Mouse (Mus musculus) liver, embryonic 11.5 days (tissue): ENCODE data around the gene Wbp2. TPM values are rescaled to one million over a fixed set of nuclear protein-coding genes. Genes with fewer than 3 reads are reported as not detected.

Source experiments
- ATAC-seq: fragments of 200-750 bp; cut with Nextera tagmentation; replicated peaks from 2 replicates; pipeline ENCODE4 v1.8.0; 2017; ENCODE audit warnings: moderate number of reproducible peaks, mild to moderate bottlenecking, moderate TSS enrichment, moderate library complexity; ENCODE audit not compliant: low FRiP score
- DNase-seq: peaks from one replicate; pipeline ENCODE4 v3.0.0-alpha.2; 2017; ENCODE audit warnings: low spot score
- H3K27ac ChIP-seq: fragments of 300-500 bp; sonication (generic); 2 replicates; pipeline ENCODE4 v1.5.1; 2014; ENCODE audit warnings: mild to moderate bottlenecking, low read depth, low read length, control low read depth
- H3K27me3 ChIP-seq: fragments of 300-500 bp; sonication (generic); replicated peaks from 2 replicates; pipeline ENCODE4 v1.6.1; 2014; ENCODE audit warnings: low read length, mixed read lengths; ENCODE audit not compliant: control insufficient read depth, insufficient read depth
- H3K36me3 ChIP-seq: fragments of 300-500 bp; sonication (generic); 2 replicates; pipeline ENCODE4 v1.6.1; 2014; ENCODE audit warnings: mild to moderate bottlenecking, low read length, moderate library complexity, mixed read lengths; ENCODE audit not compliant: control insufficient read depth, insufficient read depth
- H3K4me1 ChIP-seq: fragments of 300-500 bp; sonication (generic); replicated peaks from 2 replicates; pipeline ENCODE4 v1.6.1; 2014; ENCODE audit warnings: low read length, mixed read lengths; ENCODE audit not compliant: control insufficient read depth, insufficient read depth
- H3K4me2 ChIP-seq: fragments of 300-500 bp; sonication (generic); 2 replicates; pipeline ENCODE4 v1.6.1; 2014; ENCODE audit warnings: mild to moderate bottlenecking, control low read depth, moderate library complexity
- H3K4me3 ChIP-seq: fragments of 300-500 bp; sonication (generic); 2 replicates; pipeline ENCODE4 v1.5.1; 2014; ENCODE audit warnings: low read depth, low read length, control low read depth
- H3K9ac ChIP-seq: fragments of 300-500 bp; sonication (generic); 2 replicates; pipeline ENCODE4 v1.6.1; 2014; ENCODE audit warnings: low read depth, low read length, control low read depth
- H3K9me3 ChIP-seq: fragments of 300-500 bp; sonication (generic); 2 replicates; pipeline ENCODE4 v1.6.1; 2016; ENCODE audit warnings: low read length, inconsistent platforms, mixed read lengths; ENCODE audit not compliant: control insufficient read depth
- WGBS: fragments of 180-500 bp; shearing (Covaris S2); extraction: QIAGEN DNeasy Blood & Tissue Kit; methylation state at CpG from one replicate; pipeline ENCODE4 v1.1.7; 2014; 5-methylcytosine and 5-hydroxymethylcytosine counted together
- polyA plus RNA-seq: library from polyadenylated mRNA; unstranded; fragments of >200 nt; fragmentation: Nextera tagmentation; extraction: Ambion mirVana; gene quantifications from 2 replicates; pipeline ENCODE4 v1.2.1, GENCODE M21; 2014

Gene Wbp2
- polyA plus RNA-seq, 1 experiment from 2014 or later, result 105 TPM

DNA sequence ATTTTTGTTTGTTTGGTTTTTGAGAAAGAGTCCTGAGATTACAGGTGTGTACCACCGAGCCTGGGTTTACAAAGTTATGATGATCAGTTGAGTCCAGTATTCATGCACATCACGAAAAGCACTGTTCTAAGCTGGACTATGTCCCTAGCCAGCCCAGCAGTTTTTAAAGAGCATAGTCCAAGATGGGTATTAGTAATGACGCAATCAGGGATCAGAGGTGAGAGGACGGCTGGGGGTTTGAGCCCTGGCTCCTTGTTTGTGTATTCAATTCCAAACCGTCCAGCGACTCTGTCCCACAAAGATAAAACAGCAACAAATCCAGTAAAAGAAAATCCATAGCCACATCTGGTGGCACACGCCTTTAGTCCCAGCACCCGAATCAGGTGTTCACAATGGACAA is 1.4 kb upstream of the Wbp2 start:
- Histone ChIP-seq H3K4me2 (peak overlapping the region; percentile 73), H3K36me3 (peaks cover 8% of the 10 kb centered on the region), H3K27me3 (no peaks in the 10 kb centered on the region), H3K9ac (no peak overlapping the region), H3K4me3 (no peak overlapping the region), H3K4me1 (peaks cover 38% of the 10 kb centered on the region), H3K27ac (peak overlapping the region; percentile 81; the same call in 1 of the 2 replicates), H3K9me3 (no peaks in the 10 kb centered on the region)
- DNase-seq, result no peak
- ATAC-seq, result no peak
- 60% methylated on average over 8 of the region's 8 CpGs for WGBS

DNA sequence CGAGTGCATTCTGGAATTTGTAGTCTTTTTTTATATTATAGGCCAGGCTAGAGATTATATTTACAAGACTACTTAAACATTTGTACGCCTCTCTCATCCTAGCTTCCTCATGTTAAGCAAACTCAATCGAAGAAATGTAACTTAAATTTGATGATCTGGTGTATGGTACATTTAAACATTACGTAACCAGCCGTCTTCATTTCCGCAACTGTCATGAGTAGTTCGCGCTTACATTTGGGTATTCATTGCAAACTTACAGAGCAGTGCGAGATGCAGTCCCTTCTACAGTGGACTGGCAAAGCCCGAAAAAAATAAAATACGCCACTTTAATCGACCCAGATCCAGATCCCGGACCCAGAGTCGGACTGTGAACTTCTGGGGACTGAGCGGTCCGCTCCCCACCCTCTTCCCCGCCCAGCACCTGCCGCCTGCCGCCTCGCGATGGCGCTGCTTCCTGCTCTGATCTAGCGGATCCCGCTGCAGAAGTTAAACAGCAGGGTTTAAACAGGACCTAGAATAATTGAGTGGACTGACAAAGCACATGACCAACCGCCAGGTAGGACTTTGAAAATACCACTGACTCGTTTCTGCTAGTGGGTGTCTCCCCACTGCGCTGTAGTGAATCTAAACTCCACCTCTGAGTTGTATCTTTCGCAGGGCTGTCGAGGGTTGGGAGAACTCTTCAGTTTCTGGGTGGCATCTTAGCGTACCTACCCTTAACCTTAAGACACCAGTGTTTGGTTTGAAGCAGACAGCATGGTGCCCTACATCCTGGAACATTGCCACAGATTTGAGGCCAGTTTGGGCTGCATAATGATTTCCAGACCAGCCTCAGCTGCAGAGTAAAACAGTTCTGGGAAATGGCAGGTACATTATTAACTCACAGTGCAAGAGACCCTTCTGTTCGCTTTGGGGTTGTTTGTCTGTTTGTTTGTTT is 667 bp upstream of the Wbp2 start:
- DNase-seq (peak; percentile 91), ATAC-seq (peak; percentile 74)
- H3K9ac ChIP-seq, result peak overlapping the region; percentile 79
- H3K27ac ChIP-seq, result peak overlapping the region; percentile 81
- no peaks in the 10 kb centered on the region for H3K9me3 ChIP-seq
- peak overlapping the region; percentile 61 for H3K4me3 ChIP-seq
- peak overlapping the region; percentile 73 for H3K4me2 ChIP-seq
- WGBS, result 3% methylated on average over 31 of the region's 31 CpGs
- H3K4me1 ChIP-seq, result peaks cover 38% of the 10 kb centered on the region
- no peaks in the 10 kb centered on the region for H3K27me3 ChIP-seq
- peaks cover 12% of the 10 kb centered on the region for H3K36me3 ChIP-seq

GRCm38 (mm10) chr11:116084166-116084565 is 2.6 kb downstream of the Wbp2 start:
- Histone ChIP-seq H3K9me3 (no peaks in the 10 kb centered on the region), H3K36me3 (peaks cover 28% of the 10 kb centered on the region), H3K9ac (no peak overlapping the region), H3K4me2 (no peak overlapping the region), H3K4me1 (peaks cover 52% of the 10 kb centered on the region), H3K27me3 (no peaks in the 10 kb centered on the region), H3K4me3 (no peak overlapping the region), H3K27ac (peak overlapping the region; percentile 60)
- ATAC-seq (no peak), DNase-seq (no peak)
- WGBS, result 66% methylated on average over 6 of the region's 6 CpGs

GRCm38 (mm10) chr11:116083096-116083672 is 3.6 kb downstream of the Wbp2 start:
- H3K4me1 ChIP-seq, result peaks cover 56% of the 10 kb centered on the region
- no peak overlapping the region for H3K4me3 ChIP-seq
- H3K27ac ChIP-seq, result no peak overlapping the region
- WGBS, result 90% methylated on average over 14 of the region's 14 CpGs
- ATAC-seq, result no peak
- H3K27me3 ChIP-seq, result no peaks in the 10 kb centered on the region
- no peak overlapping the region for H3K4me2 ChIP-seq
- no peak for DNase-seq
- no peak overlapping the region for H3K9ac ChIP-seq
- H3K9me3 ChIP-seq, result no peaks in the 10 kb centered on the region
- peaks cover 33% of the 10 kb centered on the region for H3K36me3 ChIP-seq

GRCm38 (mm10) chr11:116081081-116081480 is 5.7 kb downstream of the Wbp2 start:
- Histone ChIP-seq H3K4me1 (peaks cover 65% of the 10 kb centered on the region), H3K4me2 (no peak overlapping the region), H3K36me3 (peaks cover 33% of the 10 kb centered on the region), H3K27me3 (no peaks in the 10 kb centered on the region), H3K4me3 (no peak overlapping the region), H3K9me3 (no peaks in the 10 kb centered on the region), H3K9ac (no peak overlapping the region), H3K27ac (no peak overlapping the region)
- ATAC-seq (no peak), DNase-seq (no peak)
- 71% methylated on average over 6 of the region's 6 CpGs for WGBS

- Histone ChIP-seq H3K4me2 (peak overlapping the region; percentile 19; the same call in 1 of the 2 replicates), H3K9me3 (no peaks in the 10 kb centered on the region), H3K36me3 (peaks cover 33% of the 10 kb centered on the region), H3K27me3 (no peaks in the 10 kb centered on the region), H3K4me3 (no peak overlapping the region), H3K27ac (peak overlapping the region; percentile 79; the same call in 1 of the 2 replicates), H3K4me1 (peaks cover 55% of the 10 kb centered on the region), H3K9ac (no peak overlapping the region)
- 69% methylated on average over 10 of the region's 10 CpGs for WGBS
- DNase-seq (no peak), ATAC-seq (no peak)
These were observed 7.3 kb downstream of the Wbp2 start for GRCm38 (mm10) chr11:116079511-116079910.

GRCm38 (mm10) chr11:116078676-116079320 is 8.0 kb downstream of the Wbp2 start:
- H3K9ac ChIP-seq, result peak overlapping the region; percentile 51; the same call in 1 of the 2 replicates
- WGBS, result 50% methylated on average over 10 of the region's 10 CpGs
- peaks cover 54% of the 10 kb centered on the region for H3K4me1 ChIP-seq
- peak overlapping the region; percentile 96 for H3K4me2 ChIP-seq
- H3K36me3 ChIP-seq, result peaks cover 31% of the 10 kb centered on the region
- DNase-seq (no peak), ATAC-seq (no peak)
- H3K9me3 ChIP-seq, result no peaks in the 10 kb centered on the region
- peak overlapping the region; percentile 25 for H3K4me3 ChIP-seq
- peak overlapping the region; percentile 79; the same call in 1 of the 2 replicates for H3K27ac ChIP-seq
- H3K27me3 ChIP-seq, result no peaks in the 10 kb centered on the region

DNA sequence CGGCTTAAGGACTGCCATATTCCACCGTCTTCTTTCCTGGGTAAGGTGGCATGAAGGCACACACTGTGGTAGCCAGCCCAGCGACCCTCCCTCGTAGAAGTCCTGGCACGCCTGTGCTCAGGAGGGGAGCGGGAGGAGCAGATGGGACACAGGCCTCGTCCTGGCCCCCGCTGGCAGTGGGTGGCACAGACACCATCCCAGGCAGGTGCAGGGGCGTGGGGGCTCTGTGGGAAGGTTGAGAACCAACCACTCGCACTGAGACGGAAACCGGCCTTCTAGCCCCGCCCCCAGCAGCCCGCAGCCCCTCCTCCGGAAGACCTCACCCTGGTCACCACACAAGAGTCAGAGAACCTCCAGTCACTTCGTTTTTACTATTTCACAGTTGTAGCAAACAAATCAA is 8.6 kb downstream of the Wbp2 start:
- ATAC-seq (peak; percentile 37), DNase-seq (peak; percentile 73)
- Histone ChIP-seq H3K27ac (peak overlapping the region; percentile 100), H3K4me3 (peak overlapping the region; percentile 68), H3K9me3 (no peaks in the 10 kb centered on the region), H3K4me2 (peak overlapping the region; percentile 96), H3K9ac (peak overlapping the region; percentile 94), H3K36me3 (peaks cover 26% of the 10 kb centered on the region), H3K4me1 (peaks cover 55% of the 10 kb centered on the region), H3K27me3 (no peaks in the 10 kb centered on the region)
- 8% methylated on average over 16 of the region's 16 CpGs for WGBS
